In genomic region chr9:123849976-123850695, GRCm38 (mm10) we compare ENCODE assay signal across 9 mouse cellular contexts. TPM values are rescaled to one million over a fixed set of nuclear protein-coding genes. Genes with fewer than 3 reads are reported as not detected.
A peak's percentile ranks its signal among the peaks of the same experiment; 100 is the strongest.
DNase-seq lines count a peak whose midpoint lies in the region; ATAC-seq and TF ChIP-seq lines count a peak whose summit lies in the region.
"Had no signal": no experiment of that assay in that cellular context is flagged by ENCODE, and none has a peak within 500 bp of the region (broad histone marks: within the 10 kb centered on the region; RNA-seq: fewer than 3 reads in every experiment).

No protein-coding gene starts in this region.

- no peak overlapping the region for H3K9ac ChIP-seq in intestine, embryonic 16.5 days (ENCODE audit: low read depth, low read length)
- H3K9ac ChIP-seq in stomach, embryonic 16.5 days (ENCODE audit: low read length): no peak overlapping the region

- peak overlapping the region; percentile 90; the same call in 1 of the 2 replicates for H3K4me3 ChIP-seq in E14TG2a.4 (replicated peaks; ENCODE audit: low read length)
- peak overlapping the region; percentile 82 for H3K4me3 ChIP-seq in embryonic facial prominence, embryonic 10.5 days
- no peak overlapping the region for H3K4me3 ChIP-seq in intestine, embryonic 16.5 days (ENCODE audit: low read length)
- no peak overlapping the region for H3K4me3 ChIP-seq in stomach, embryonic 16.5 days (replicated peaks; ENCODE audit: low read length)

- peak overlapping the region; percentile 64; the same call in 1 of the 2 replicates for H3K4me2 ChIP-seq in intestine, embryonic 16.5 days (ENCODE audit: low read depth, low read length)
- peak overlapping the region; percentile 78; the same call in 1 of the 2 replicates for H3K4me2 ChIP-seq in stomach, embryonic 16.5 days (ENCODE audit: low read depth, low read length)

- no peak for ATAC-seq in intestine, embryonic 16.5 days
- ATAC-seq in stomach, embryonic 16.5 days (ENCODE audit: insufficient read depth, low FRiP score): no peak

- peak; percentile 21 for DNase-seq in kidney, adult 9 months
- no peak for DNase-seq in kidney, adult 18-20 months
- DNase-seq in embryonic facial prominence, embryonic 10.5 days (ENCODE audit: low spot score): no peak
- no peak for DNase-seq in gastrocnemius, postnatal 25 days
- DNase-seq in ovary, postnatal 10 days (ENCODE audit: low spot score): no peak

- H3K27me3 ChIP-seq in E14TG2a.4 (ENCODE audit: insufficient read depth, low read length): no peaks in the 10 kb centered on the region
- H3K27me3 ChIP-seq in embryonic facial prominence, embryonic 10.5 days (replicated peaks; ENCODE audit: low read depth, poor library complexity, severe bottlenecking): no peaks in the 10 kb centered on the region
- H3K27me3 ChIP-seq in intestine, embryonic 16.5 days (replicated peaks; ENCODE audit: control insufficient read depth, insufficient read depth, low read length): no peaks in the 10 kb centered on the region
- no peaks in the 10 kb centered on the region for H3K27me3 ChIP-seq in stomach, embryonic 16.5 days (ENCODE audit: control insufficient read depth, insufficient read depth, low read length)
- H3K27me3 ChIP-seq: neural tube, embryonic 12.5 days had no signal

- TF ChIP-seq CTCF in E14TG2a.4 (conservative IDR thresholded peaks at IDR 0.05; ENCODE audit: low read length): no peak

- H3K27ac ChIP-seq in embryonic facial prominence, embryonic 10.5 days (replicated peaks): no peak overlapping the region
- no peak overlapping the region for H3K27ac ChIP-seq in intestine, embryonic 16.5 days (ENCODE audit: low read length)
- no peak overlapping the region for H3K27ac ChIP-seq in stomach, embryonic 16.5 days (ENCODE audit: low read length)
- H3K27ac ChIP-seq: neural tube, embryonic 12.5 days had no signal

- H3K36me3 ChIP-seq in E14TG2a.4 (ENCODE audit: insufficient read depth, low read length): no peaks in the 10 kb centered on the region
- no peaks in the 10 kb centered on the region for H3K36me3 ChIP-seq in embryonic facial prominence, embryonic 10.5 days (replicated peaks)
- H3K36me3 ChIP-seq in intestine, embryonic 16.5 days (ENCODE audit: control insufficient read depth, insufficient read depth, low read length): no peaks in the 10 kb centered on the region
- H3K36me3 ChIP-seq in stomach, embryonic 16.5 days (ENCODE audit: control insufficient read depth, insufficient read depth, low read length): no peaks in the 10 kb centered on the region
- H3K36me3 ChIP-seq: neural tube, embryonic 12.5 days had no signal

- WGBS in embryonic facial prominence, embryonic 10.5 days: 74% methylated on average over 2 of the region's 2 CpGs
- WGBS in intestine, embryonic 16.5 days: 51% methylated on average over 2 of the region's 2 CpGs
- 50% methylated on average over 2 of the region's 2 CpGs for WGBS in stomach, embryonic 16.5 days

- H3K9me3 ChIP-seq in E14TG2a.4 (ENCODE audit: low read length): peaks cover 15% of the 10 kb centered on the region
- no peaks in the 10 kb centered on the region for H3K9me3 ChIP-seq in embryonic facial prominence, embryonic 10.5 days
- H3K9me3 ChIP-seq in intestine, embryonic 16.5 days (ENCODE audit: control insufficient read depth, low read length): no peaks in the 10 kb centered on the region
- H3K9me3 ChIP-seq in stomach, embryonic 16.5 days (replicated peaks; ENCODE audit: control insufficient read depth, low read length): no peaks in the 10 kb centered on the region
- H3K9me3 ChIP-seq: neural tube, embryonic 12.5 days had no signal

- H3K4me1 ChIP-seq in E14TG2a.4 (replicated peaks; ENCODE audit: low read depth, low read length): peaks cover 10% of the 10 kb centered on the region
- peaks cover 15% of the 10 kb centered on the region for H3K4me1 ChIP-seq in embryonic facial prominence, embryonic 10.5 days
- peaks cover 13% of the 10 kb centered on the region for H3K4me1 ChIP-seq in intestine, embryonic 16.5 days (ENCODE audit: control insufficient read depth, insufficient read depth, low read length)
- H3K4me1 ChIP-seq in stomach, embryonic 16.5 days (ENCODE audit: control insufficient read depth, insufficient read depth, low read length): peaks cover 14% of the 10 kb centered on the region

RNA-seq across cellular contexts. Expression of gene Fyco1, which starts 1.6 kb away (rescaled TPM):
- 10.9 and 11.2 TPM in 2 replicates for polyA plus RNA-seq in embryonic facial prominence, embryonic 10.5 days (2016; fragmentation: Nextera tagmentation; extraction: Ambion mirVana)
- polyA plus RNA-seq in intestine, embryonic 16.5 days (2015; fragmentation: Nextera tagmentation; extraction: Ambion mirVana): 8.5 and 11.4 TPM in 2 replicates
- polyA plus RNA-seq in stomach, embryonic 16.5 days (2015; fragmentation: Nextera tagmentation; extraction: Ambion mirVana): 14.7 and 14.8 TPM in 2 replicates
- total RNA-seq in gastrocnemius, postnatal 25 days (2021): 100 to 1,000 TPM; 172 to 192 TPM

RNA-seq across cellular contexts. Expression of gene Xcr1, which starts 11.7 kb away (rescaled TPM):
- not detected in 2 replicates for polyA plus RNA-seq in embryonic facial prominence, embryonic 10.5 days (2016; fragmentation: Nextera tagmentation; extraction: Ambion mirVana)
- polyA plus RNA-seq in intestine, embryonic 16.5 days (2015; fragmentation: Nextera tagmentation; extraction: Ambion mirVana): 0.02 TPM in 1 of 2 replicates, not detected in the other
- not detected in 2 replicates for polyA plus RNA-seq in stomach, embryonic 16.5 days (2015; fragmentation: Nextera tagmentation; extraction: Ambion mirVana)
- not detected for total RNA-seq in gastrocnemius, postnatal 25 days (2021)
- polyA plus RNA-seq: neural tube, embryonic 12.5 days had no signal

RNA-seq across cellular contexts. Expression of gene Cxcr6, which starts 43.9 kb away (rescaled TPM):
- polyA plus RNA-seq in embryonic facial prominence, embryonic 10.5 days (2016; fragmentation: Nextera tagmentation; extraction: Ambion mirVana): 0.15 and 0.17 TPM in 2 replicates
- 1.8 and 2.0 TPM in 2 replicates for polyA plus RNA-seq in intestine, embryonic 16.5 days (2015; fragmentation: Nextera tagmentation; extraction: Ambion mirVana)
- 0.70 and 1.0 TPM in 2 replicates for polyA plus RNA-seq in stomach, embryonic 16.5 days (2015; fragmentation: Nextera tagmentation; extraction: Ambion mirVana)
- not detected for total RNA-seq in gastrocnemius, postnatal 25 days (2021)
- polyA plus RNA-seq: neural tube, embryonic 12.5 days had no signal

Comparison
In these comparisons a context has a peak if more than half of its experiments do, and no peak if none do; other contexts are left out.
1. H3K4me3 ChIP-seq: peak in E14TG2a.4 (single experiment) and embryonic facial prominence, embryonic 10.5 days (single experiment); none in intestine, embryonic 16.5 days (single experiment) and stomach, embryonic 16.5 days (single experiment).